Mouse (Mus musculus) ovary, adult 10 weeks (tissue): ENCODE measurements around the gene Kdm2a. TPM values are rescaled to one million over a fixed set of nuclear protein-coding genes. Genes with fewer than 3 reads are reported as not detected.

Source experiments
- polyA plus RNA-seq: library from polyadenylated mRNA; stranded (reverse); fragments of 350-450 nt; fragmentation: Illumina TruSeq; extraction: RNeasy Lipid Tissue Mini Kit (QIAGEN cat#74804); gene quantifications from one replicate; pipeline ENCODE4 v1.2.3, GENCODE M21; 2014

The Kdm2a gene
- 79.9 TPM for polyA plus RNA-seq

DNA sequence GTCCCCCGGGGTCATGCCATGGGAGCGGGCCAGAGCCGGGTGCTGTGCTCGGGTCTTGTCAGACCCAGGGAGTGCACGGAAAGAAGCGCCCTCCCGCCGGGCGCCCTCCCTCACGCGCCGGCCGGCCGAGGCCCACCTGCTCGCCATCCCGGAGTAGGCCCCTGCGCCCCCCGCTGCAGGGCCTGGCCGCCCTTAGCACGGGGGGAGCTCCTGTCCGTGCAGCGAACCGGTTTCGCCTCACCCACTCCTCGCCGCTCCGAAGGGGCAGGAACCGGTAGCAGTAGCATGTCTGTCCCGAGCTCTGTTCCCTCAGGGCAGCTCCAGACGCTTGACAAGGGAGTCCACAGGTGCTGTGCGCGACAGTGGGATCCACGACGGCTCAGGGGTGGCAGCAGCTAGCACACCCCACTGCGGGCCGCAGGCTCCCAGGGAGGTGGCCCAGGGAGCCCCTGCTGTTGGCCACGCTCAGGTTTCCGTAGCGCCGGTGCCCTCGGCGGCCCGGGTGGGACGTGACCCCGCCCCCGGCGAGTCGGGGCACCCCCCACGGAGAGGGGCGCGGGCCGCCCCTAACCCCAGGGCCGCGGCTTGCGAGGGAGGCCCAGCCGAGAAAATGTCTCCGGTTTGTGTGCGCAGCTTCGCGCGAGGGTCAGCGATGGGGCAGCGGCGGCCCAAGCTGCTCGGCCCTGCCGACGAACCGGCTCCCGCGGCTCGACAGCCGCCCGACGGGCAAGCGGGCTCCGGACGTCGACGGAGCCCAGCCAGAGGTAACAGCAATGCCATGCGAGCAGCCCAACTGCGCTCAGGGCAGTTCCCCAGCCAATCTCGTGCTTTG is at the start of gene Kdm2a:
Gene Kdm2a (minus strand): TSS at position 488 of the 832 bp plus-strand sequence.

DNA sequence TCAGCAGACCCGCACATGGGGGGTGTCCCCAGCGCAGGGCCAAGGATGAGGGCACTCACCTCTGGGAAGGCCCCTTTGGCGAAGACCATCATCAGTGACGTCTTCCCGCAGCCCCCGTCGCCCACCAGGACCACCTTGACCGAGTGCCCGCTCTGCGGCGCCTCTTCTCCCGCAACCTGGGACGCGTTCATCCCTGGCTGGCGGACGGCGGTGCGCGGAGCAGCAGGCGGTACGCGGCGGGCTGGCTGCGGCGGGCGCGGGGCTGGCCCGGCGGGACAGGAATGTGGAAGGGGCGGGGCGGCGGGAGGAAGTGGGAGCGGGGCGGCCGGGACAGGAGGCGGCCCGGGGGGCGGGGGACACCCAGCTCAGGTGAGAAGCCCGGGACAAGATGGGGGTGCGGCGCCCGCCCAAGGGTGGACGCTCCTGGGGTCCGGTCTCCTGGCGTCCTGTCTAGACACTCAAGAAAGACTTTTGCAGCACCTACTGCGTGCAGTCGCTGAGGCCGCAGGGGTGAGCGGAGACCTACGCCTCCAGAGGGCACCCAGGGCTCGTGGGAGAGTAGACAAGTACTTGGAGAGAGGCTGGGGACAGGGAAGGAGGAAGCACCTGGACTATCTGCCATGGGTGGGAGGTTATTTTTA is 41.2 kb upstream of the Kdm2a start, which contains the start of gene Rhod:
Gene Rhod (minus strand): TSS at position 272 of the 641 bp plus-strand sequence.

GRCm38 (mm10) chr19:4306190-4306577 is 91.9 kb downstream of the Kdm2a start, which contains the start of gene Grk2:
TSS of gene Grk2 (minus strand) at chr19:4306222.

GRCm38 (mm10) chr19:4282898-4283553 is 115.1 kb downstream of the Kdm2a start, which contains the start of gene Ankrd13d:
TSS of gene Ankrd13d (minus strand) at chr19:4283137.

DNA sequence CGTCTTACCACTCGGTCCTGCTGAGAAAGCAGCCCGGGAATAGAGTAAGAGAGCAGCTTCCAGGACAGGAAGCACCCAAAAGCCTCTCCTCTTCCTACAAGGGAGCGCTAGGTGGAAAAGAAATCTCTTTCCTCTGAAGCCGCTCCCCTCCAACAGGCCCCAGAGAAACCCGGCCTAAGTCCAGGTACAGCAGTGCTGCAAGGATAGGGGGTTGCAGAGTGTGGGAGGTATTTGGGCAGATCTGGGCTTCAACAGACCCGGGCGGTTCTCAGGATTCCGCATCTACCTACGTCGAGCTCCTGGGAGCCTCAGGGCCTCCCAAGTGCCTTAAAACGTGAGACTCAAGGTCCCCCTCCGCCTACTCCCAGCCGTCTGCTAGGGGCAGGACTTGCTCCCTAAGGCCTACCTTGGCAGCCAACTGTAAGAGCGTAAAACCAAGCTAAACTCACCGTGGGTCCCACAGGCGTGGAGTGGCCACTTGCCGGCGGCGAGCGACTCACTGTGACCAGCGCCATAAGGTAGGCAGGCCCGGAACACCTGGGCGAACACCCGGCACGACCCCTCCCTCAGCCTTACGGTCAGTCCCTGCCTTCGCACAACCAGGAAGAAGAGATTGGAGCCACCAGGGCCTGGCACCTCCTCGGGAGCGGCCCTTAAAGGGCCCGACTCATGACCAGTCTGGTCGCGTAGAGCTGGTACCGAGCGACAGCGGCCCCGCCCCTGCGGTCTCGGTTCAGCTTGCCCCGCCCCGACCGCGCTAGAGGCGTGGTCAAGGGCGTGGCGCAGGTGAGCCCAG is 129.3 kb downstream of the Kdm2a start, which contains the start of gene Ssh3:
Gene Ssh3 (minus strand): TSS at position 615 of the 796 bp plus-strand sequence.

Other genes starting within 250 kb of the Kdm2a start
- gene Coro1b, start 249.7 kb downstream of the Kdm2a start, polyA plus RNA-seq: 12.7 TPM
- gene Ptprcap, start 244.7 kb downstream of the Kdm2a start, polyA plus RNA-seq: 1.6 TPM
- 1.2 TPM for gene Rps6kb2, start 234.9 kb downstream of the Kdm2a start, polyA plus RNA-seq
- gene Carns1, start 222.8 kb downstream of the Kdm2a start, polyA plus RNA-seq: 1.00 TPM
- gene Tbc1d10c, start 207.0 kb downstream of the Kdm2a start, polyA plus RNA-seq: not detected
- gene Ppp1ca, start 206.2 kb downstream of the Kdm2a start, polyA plus RNA-seq: 102 TPM
- 3.0 TPM for gene Rad9a, start 196.6 kb downstream of the Kdm2a start, polyA plus RNA-seq
- gene Clcf1, start 184.0 kb downstream of the Kdm2a start, polyA plus RNA-seq: 0.26 TPM
- not detected for gene AC109138.7, start 183.9 kb downstream of the Kdm2a start, polyA plus RNA-seq
- gene Pold4, start 166.4 kb downstream of the Kdm2a start, polyA plus RNA-seq: not detected
- gene Ssh3, start 129.1 kb downstream of the Kdm2a start, polyA plus RNA-seq: 1.9 TPM
- gene Ankrd13d, start 115.1 kb downstream of the Kdm2a start, polyA plus RNA-seq: not detected
- 19.6 TPM for gene Grk2, start 92.1 kb downstream of the Kdm2a start, polyA plus RNA-seq
- gene Rhod, start 41.1 kb upstream of the Kdm2a start, polyA plus RNA-seq: 1.00 TPM
- gene Syt12, start 79.2 kb upstream of the Kdm2a start, polyA plus RNA-seq: 0.17 TPM
- gene 2010003K11Rik, start 100.3 kb upstream of the Kdm2a start, polyA plus RNA-seq: not detected
- gene Pcx, start 112.2 kb upstream of the Kdm2a start, polyA plus RNA-seq: 0.43 TPM
- not detected for gene Lrfn4, start 217.4 kb upstream of the Kdm2a start, polyA plus RNA-seq
- gene Rce1, start 227.4 kb upstream of the Kdm2a start, polyA plus RNA-seq: 2.7 TPM